Mouse (Mus musculus): ENCODE data around the gene Aqp11.

The Aqp11 gene

GRCm38 (mm10) chr7:97701106-97701505 is 37.0 kb downstream of the Aqp11 start:
- no peak for DNase-seq

DNA sequence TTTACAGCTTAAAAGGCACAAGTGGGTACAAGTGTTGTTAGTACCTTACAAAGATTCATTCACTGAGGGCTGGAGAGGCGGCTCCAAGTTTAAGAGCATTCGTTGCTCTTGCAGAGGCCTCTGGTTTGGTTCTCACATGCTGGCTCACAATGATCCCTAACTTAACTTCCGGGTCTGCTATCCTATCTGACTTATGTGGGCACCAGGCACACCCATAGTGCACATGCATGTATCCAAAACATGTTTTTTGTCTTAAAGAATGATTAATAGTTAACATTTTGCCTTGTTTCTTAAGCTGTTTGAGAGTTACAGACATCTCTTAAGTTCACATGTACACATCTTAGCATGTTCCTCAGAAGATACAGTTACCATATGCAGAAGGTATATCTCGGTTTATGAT is 37.9 kb downstream of the Aqp11 start:
- no peak for DNase-seq

- peak; percentile 95 for DNase-seq
These were observed 41.4 kb downstream of the Aqp11 start, which contains the start of gene Clns1a for GRCm38 (mm10) chr7:97696506-97697254. Gene Clns1a (plus strand): TSS chr7:97696634.

GRCm38 (mm10) chr7:97696133-97696505 is 42.0 kb downstream of the Aqp11 start:
- no peak for DNase-seq

DNA sequence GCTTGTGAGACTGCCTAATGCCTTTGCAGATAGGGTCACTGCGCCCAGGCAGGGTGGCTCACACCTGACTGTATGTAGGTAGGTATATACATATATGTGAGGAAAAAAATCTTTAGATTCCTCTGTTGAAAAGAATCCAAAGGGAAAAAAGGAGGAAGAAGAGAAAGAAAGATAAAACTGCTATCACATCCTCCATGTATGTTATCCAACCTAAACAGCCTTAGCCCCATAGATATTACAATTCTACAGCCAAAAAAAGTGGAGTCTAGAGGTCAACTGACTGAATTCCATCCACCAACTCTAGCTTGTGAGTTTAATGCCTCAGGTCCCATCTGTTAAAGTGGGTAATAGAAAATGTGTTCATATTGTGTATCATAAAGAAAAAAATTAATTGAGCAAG is 42.6 kb downstream of the Aqp11 start:
- no peak for DNase-seq

DNA sequence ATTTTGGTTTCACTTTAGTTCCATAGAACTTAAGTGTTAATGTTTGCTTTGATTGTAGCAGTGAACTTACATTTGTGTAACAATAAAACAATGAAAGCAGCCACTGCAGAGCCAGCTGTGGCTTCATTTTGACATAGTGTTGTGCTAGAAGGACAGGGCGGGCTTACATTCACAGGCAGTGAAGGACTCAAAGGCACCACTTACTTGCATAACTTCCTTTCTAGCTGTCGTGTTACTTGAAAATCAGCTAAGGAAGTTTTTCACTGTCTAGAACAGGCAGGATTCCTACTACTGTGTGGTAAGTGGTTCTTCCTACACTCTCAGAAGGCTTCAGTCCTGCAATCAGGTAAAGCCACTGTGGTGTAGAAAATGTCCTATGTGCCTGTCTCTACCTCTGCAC is 50.3 kb downstream of the Aqp11 start:
- DNase-seq = no peak

- peak; percentile 59 for DNase-seq
These were observed 58.9 kb downstream of the Aqp11 start for GRCm38 (mm10) chr7:97679239-97679638.
